Mouse (Mus musculus): ENCODE data around the gene Treml4. TPM values are rescaled to one million over a fixed set of nuclear protein-coding genes. Genes with fewer than 3 reads are reported as not detected.

Gene Treml4
- total RNA-seq (2021): not detected
- long read RNA-seq, experiment 1: 0 reads
- long read RNA-seq, experiment 2: 0 reads

DNA sequence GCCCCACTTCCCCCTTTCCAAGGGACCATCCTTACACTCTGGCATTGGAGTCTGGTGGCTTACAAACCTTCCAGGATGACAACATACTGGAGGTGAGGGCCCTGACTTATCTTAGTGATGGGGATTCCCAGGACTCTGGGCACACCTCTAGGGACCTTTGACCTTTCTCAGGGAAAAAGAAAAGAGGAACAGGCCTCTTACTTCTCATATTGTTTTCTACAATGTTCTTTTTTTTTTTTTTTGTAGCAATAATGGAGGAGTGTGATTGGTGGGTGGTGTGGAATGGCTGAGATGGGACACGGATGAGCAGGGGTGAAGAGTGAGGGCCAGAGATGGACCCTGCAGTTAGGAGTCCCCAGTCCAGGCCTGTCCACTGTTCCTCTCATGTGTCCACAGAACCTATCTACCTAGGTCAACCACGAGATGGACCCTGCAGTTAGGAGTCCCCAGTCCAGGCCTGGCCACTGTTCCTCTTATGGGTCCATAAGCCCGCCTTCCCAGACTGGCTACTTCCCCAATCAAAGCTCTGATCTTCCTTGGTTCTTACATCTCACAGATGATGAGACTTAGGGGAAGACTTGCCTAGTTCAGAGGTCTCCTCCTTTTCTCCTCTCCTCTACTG is at the start of gene Treml4:
Gene Treml4 (plus strand): TSS at position 555 of the 622 bp plus-strand sequence.
- intact Hi-C loops (cut with DNase I): no loop called here
- DNase-seq: no peak

DNA sequence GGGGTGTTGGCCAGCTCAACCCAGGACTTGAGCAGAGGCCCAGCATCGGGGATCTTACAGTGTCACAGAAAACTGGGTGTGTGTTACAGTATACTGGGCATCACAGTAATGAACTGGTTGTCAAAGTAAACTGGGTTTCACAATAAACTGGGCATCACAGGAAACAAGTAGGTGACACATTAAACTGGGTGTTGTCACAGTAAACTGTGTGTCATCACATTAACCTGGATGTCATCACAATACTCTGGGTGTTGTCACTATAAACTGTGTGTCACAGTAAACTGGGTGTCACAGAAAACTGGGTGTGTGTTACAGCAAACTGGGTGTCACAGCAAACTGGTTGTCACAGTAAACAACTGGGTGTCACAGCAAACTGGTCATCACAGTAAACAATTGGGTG is 48.7 kb upstream of the Treml4 start:
- intact Hi-C loops (cut with DNase I): no loop called here
- no peak for DNase-seq

GRCm38 (mm10) chr17:48230680-48231079 is 33.4 kb upstream of the Treml4 start:
- DNase-seq: no peak
- intact Hi-C loops (cut with DNase I): no loop called here

GRCm38 (mm10) chr17:48232518-48232917 is 31.6 kb upstream of the Treml4 start, which contains the start of gene Trem1:
TSS of gene Trem1 (plus strand) at chr17:48232768.
- intact Hi-C loops (cut with DNase I): no loop called here
- DNase-seq: no peak

GRCm38 (mm10) chr17:48233789-48234188 is 30.3 kb upstream of the Treml4 start:
- no peak for DNase-seq
- intact Hi-C loops (cut with DNase I): no loop called here

DNA sequence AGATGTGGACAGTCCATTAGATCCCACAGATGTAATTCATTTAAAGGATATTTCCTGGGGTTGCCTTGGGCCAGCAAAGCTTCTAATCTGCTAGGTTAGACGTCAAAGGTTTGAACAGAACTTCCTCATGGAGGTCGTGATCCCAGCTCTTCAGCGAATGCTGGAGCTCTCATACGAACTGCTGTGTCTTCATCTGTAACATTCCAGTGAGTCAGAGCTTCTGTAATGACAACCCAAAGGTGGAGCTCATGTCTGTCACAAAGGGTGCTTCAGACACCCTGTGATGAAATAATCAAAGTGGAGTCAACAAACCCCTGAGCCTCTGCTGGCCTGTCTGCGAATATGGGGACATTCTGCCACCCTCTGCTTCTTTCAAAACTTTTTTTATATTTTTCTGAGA is 29.5 kb upstream of the Treml4 start:
- intact Hi-C loops (cut with DNase I): no loop called here
- no peak for DNase-seq

- intact Hi-C loops (cut with DNase I): no loop called here
- no peak for DNase-seq
These were observed 28.2 kb upstream of the Treml4 start for GRCm38 (mm10) chr17:48235773-48236370.

- DNase-seq: no peak
- intact Hi-C loops (cut with DNase I): no loop called here
These were observed 26.5 kb upstream of the Treml4 start for GRCm38 (mm10) chr17:48237621-48238020.

DNA sequence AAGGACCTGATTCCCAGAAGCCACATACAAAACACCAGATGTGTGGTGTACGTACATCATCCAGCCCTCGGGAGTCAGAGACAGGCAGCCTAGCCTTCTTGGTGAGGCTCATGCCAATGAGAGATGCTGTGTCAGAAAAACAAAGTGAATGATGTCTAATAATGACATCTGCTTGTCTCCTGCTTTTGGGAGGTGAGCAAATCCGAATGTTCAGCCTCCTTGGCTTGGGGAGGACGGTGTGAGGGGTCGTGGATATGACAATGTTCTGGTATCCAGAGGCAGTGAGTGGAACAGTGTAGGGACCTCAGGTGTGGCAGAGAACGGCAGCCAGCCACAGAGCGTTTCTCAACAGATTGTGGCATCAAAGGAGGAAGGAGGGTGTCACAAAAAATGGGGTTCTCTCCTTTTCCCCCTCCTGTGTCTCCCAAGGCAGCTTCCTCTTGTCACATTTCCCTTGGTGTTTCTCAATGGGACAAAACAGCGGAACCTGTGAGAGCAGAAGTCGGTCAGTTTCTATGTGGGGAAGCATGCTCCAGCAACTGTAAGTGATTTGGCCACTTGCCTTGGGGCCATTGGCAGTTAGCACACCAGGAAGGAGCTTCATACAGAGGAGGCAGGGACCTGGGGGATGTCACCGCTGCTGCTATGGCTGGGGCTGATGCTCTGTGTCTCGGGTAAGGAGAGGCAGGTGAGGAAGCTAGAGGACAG is 16.7 kb upstream of the Treml4 start, which contains the start of gene Trem3:
Gene Trem3 (plus strand): TSS at position 557 of the 708 bp plus-strand sequence.
- intact Hi-C loops (cut with DNase I): no loop called here
- no peak for DNase-seq

- intact Hi-C loops (cut with DNase I): no loop called here
- no peak for DNase-seq
These were observed 15.1 kb upstream of the Treml4 start for GRCm38 (mm10) chr17:48249039-48249438.

DNA sequence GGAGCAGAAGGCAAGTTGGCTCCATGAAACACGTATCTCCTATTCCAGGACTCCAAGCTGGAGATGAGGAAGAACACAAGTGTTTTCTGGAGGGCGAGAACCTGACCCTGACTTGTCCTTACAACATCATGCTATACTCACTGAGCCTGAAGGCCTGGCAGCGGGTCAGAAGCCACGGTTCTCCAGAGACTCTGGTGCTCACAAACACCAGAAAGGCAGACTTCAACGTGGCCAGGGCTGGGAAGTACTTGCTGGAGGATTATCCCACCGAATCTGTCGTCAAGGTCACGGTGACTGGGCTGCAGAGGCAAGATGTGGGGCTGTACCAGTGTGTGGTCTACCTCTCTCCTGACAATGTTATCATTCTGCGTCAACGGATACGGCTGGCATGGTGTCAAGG is 14.6 kb upstream of the Treml4 start:
- DNase-seq: no peak
- intact Hi-C loops (cut with DNase I): no loop called here

DNA sequence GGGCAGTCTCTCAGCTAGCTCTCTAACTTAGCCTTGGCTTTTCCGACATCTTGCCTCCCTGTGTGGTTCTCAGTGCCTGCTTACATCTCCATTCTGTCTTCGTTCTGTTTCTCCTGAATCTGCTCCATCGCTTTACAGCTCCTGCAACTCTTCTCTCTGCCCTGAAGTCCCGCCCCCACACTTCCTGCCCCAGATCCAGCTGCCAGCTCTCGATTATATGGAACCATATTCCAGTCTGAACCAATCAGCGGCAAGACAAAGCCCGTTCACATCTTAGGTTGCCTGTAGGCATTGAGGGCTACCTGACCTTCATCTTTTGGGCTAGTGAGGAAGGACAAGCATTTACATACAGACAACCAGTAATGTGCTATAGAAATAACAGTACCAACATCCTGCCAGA is 13.5 kb upstream of the Treml4 start:
- intact Hi-C loops (cut with DNase I): no loop called here
- no peak for DNase-seq

DNA sequence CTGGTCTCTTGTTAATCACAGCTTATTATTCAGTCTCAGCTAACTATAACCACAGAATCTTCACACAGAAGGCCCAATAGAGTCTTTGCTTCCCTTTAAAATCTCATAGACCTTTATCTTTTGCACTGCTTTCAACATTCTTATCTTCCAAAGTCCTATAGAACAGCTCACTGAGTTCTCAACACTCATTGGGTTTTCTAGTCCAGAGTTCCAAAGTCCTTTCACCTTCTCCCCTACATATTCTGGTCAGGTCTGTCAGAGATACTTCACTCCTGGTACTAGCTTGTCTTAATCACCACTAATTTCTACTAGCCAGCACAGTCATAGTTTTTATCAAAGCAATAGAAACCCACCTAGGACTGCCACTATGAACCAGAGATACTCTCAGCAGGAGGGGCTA is 7.5 kb upstream of the Treml4 start:
- no peak for DNase-seq
- intact Hi-C loops (cut with DNase I): no loop called here

DNA sequence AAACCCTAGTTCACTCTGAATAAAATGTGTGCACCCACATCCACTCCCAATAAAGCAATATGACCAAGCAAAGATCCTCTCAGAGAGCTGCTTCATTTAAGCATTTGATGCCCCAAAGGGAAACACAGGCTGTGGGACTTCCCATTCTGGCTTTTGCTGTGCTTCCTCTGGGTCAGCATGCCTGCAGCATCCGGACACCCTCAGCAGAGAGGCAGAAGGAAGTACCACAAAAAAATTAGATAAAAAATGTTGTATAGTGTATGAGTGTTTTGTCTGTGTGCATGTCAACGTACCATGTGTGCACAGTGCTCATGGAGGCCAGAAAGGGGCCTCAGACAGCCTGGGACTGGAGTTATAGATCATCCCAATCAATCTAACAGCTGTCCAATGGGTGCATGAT is 2.2 kb upstream of the Treml4 start:
- DNase-seq: no peak
- intact Hi-C loops (cut with DNase I): no loop called here

- intact Hi-C loops (cut with DNase I): no loop called here
These were observed 567 bp downstream of the Treml4 start for GRCm38 (mm10) chr17:48264662-48265061.

GRCm38 (mm10) chr17:48266138-48266537 is 2.0 kb downstream of the Treml4 start:
- intact Hi-C loops (cut with DNase I): no loop called here
- no peak for DNase-seq

More at GRCm38 (mm10) chr17:48264662-48265061, 567 bp downstream of the Treml4 start:
- no peak for DNase-seq

- DNase-seq: no peak
- intact Hi-C loops (cut with DNase I): no loop called here
These were observed 2.7 kb downstream of the Treml4 start for GRCm38 (mm10) chr17:48266610-48267304.

DNA sequence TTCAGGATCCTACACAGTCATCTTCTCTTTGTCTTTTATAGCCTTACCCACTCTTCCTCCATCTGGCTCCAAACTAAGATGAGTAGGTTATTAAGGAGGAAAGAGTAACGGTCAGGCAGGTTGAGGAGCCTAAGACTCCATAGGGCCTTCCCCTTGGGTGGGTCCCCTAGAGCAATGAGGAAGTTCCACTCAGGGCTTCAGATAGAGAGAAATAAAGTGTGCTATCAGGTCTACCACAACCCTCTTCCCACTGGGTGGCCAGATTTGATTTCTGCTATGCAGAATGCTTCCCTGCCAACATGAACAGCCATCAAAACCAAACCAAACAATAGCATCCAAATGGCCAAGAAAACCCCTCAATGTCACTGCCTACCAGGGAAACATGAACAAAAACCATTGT is 3.5 kb downstream of the Treml4 start:
- intact Hi-C loops (cut with DNase I): no loop called here

GRCm38 (mm10) chr17:48268276-48268675 is 4.2 kb downstream of the Treml4 start:
- no peak for DNase-seq
- intact Hi-C loops (cut with DNase I): no loop called here

More for the DNA sequence above, 3.5 kb downstream of the Treml4 start:
- DNase-seq: no peak

DNA sequence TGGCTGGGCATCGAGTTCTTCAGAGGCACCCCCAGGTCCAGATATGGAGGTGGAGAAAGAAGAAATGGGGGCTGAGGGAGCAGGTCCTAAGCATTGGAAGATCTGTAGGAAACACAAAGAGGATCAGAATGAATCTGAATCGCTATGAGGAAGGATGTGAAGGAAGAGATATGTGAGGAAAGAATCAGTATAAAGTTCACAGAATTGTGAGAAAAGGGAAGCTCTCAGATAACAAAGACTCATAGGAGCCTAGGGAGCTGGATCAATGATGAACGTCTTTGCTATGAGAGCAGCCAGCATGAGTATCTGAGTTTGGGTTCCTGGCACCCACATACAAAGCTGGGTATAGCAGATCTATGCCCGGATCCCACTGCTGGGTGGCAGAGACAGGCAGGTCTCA is 5.7 kb downstream of the Treml4 start:
- intact Hi-C loops (cut with DNase I): loop anchor here (5.0 to 10.0 kb wide), 2 partner anchors 185 to 332 kb away; partner anchors contain the start of genes Tspo2 and Unc5cl
- DNase-seq: no peak

DNA sequence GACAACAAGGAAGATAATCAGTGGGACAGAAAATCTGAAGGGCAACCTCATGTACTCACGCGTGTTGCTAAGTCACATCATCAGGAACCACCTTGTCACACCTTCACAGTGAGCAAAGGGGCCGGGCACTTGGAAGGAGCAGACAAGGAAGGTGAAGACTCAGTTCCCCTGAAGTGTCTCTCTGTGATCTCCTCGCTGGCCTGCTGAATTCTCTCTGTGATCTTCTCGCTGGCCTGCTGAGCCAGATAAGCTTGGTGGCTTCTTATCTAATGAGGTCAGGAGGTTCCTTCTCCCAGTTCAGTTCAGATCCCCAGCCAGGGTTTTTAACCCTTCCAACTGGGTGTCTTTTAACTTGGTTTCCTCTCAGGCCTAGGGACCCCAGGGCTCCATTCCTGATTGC is 8.1 kb downstream of the Treml4 start:
- no peak for DNase-seq
- intact Hi-C loops (cut with DNase I): loop anchor here (5.0 to 10.0 kb wide), 2 partner anchors 183 to 330 kb away; partner anchors contain the start of genes Tspo2 and Unc5cl
